Mouse (Mus musculus) kidney, adult 2 months (tissue): ENCODE data around the gene Pde2a.

Experiments used
- CTCF ChIP-seq: fragments of 200-500 bp; conservative IDR thresholded peaks from 2 replicates; pipeline ENCODE4 v1.5.1; 2011; ENCODE audit warnings: low read depth, mild to moderate bottlenecking, control low read depth, low read length, moderate library complexity, mixed read lengths; ENCODE audit not compliant: insufficient read depth, insufficient read length
- POLR2A ChIP-seq: fragments of 200-500 bp; IDR thresholded peaks from one replicate; pipeline ENCODE4 v1.6.1; 2011; ENCODE audit warnings: low read depth, low read length, control low read depth

DNA sequence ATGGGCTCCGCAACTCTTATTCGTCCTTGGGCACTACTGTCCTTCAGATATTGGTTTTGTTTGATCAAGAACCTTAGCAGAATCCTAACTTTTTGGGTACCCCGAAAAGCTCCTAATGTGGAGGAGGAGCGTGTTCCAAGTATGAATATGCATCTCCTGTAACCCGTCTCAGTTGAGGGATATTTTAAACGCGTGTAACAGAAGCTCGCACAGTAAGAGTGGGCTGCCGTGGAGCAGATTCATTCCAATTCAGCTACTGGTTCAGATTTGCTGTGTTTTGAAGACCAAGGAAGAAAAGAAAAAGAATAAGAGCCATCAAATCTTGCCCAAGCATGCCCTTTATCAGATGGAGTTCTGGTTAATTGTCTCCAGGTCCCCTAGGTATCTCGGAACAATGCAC lies 120.2 kb downstream of the Pde2a start:
- TF ChIP-seq POLR2A (no peak), CTCF (no peak)
